Mouse (Mus musculus) forebrain, postnatal 0 days (tissue): ENCODE data around the gene Polr3gl. TPM values are rescaled to one million over a fixed set of nuclear protein-coding genes. Genes with fewer than 3 reads are reported as not detected.
A peak's percentile ranks its signal among the peaks of the same experiment; 100 is the strongest.

ENCODE experiments used
- ATAC-seq: fragments of 200-750 bp; cut with Nextera tagmentation; 2 replicates; pipeline ENCODE4 v1.8.0; 2017; ENCODE audit warnings: mild to moderate bottlenecking, moderate library complexity
- DNase-seq: peaks from one replicate; pipeline ENCODE4 v3.0.0-alpha.2; 2015
- H3K27ac ChIP-seq: fragments of 300-500 bp; sonication (generic); 2 replicates; pipeline ENCODE4 v1.5.1; 2014; ENCODE audit warnings: low read depth, mild to moderate bottlenecking, antibody characterized with exemption, low read length, moderate library complexity, mixed read lengths
- H3K27me3 ChIP-seq: fragments of 300-500 bp; sonication (generic); 2 replicates; pipeline ENCODE4 v1.6.1; 2014; ENCODE audit warnings: mild to moderate bottlenecking, low read length, mixed read lengths; ENCODE audit not compliant: insufficient read depth
- H3K36me3 ChIP-seq: fragments of 300-500 bp; sonication (generic); 2 replicates; pipeline ENCODE4 v1.6.1; 2014; ENCODE audit warnings: mild to moderate bottlenecking, moderate library complexity; ENCODE audit not compliant: insufficient read depth
- H3K4me1 ChIP-seq: fragments of 300-500 bp; sonication (generic); 2 replicates; pipeline ENCODE4 v1.6.1; 2014; ENCODE audit warnings: antibody characterized with exemption; ENCODE audit not compliant: insufficient read depth
- H3K4me2 ChIP-seq: fragments of 300-500 bp; sonication (generic); 2 replicates; pipeline ENCODE4 v1.6.1; 2014; ENCODE audit warnings: low read depth, mild to moderate bottlenecking, moderate library complexity
- H3K4me3 ChIP-seq: fragments of 300-500 bp; sonication (generic); 2 replicates; pipeline ENCODE4 v1.5.1; 2014; ENCODE audit warnings: low read depth, low read length, mixed read lengths
- H3K9ac ChIP-seq: fragments of 300-500 bp; sonication (generic); 2 replicates; pipeline ENCODE4 v1.6.1; 2014; ENCODE audit warnings: mild to moderate bottlenecking
- H3K9me3 ChIP-seq: fragments of 300-500 bp; sonication (generic); 2 replicates; pipeline ENCODE4 v1.6.1; 2016; ENCODE audit warnings: low read length
- CTCF ChIP-seq: sonication (generic); IDR thresholded peaks from 2 replicates; pipeline ENCODE4 v1.5.1; 2016; ENCODE audit warnings: antibody characterized with exemption, control low read depth, low read depth
- WGBS: fragments of 180-500 bp; shearing (Covaris S2); extraction: QIAGEN DNeasy Blood & Tissue Kit; methylation state at CpG from one replicate; pipeline ENCODE4 v1.1.7; 2014; 5-methylcytosine and 5-hydroxymethylcytosine counted together
- polyA plus RNA-seq: library from polyadenylated mRNA; unstranded; fragments of >200 nt; fragmentation: Nextera tagmentation; extraction: Ambion mirVana; gene quantifications from 2 replicates; pipeline ENCODE4 v1.2.1, GENCODE M21; 2015
- total RNA-seq: library from RNA; depleted of rRNA; stranded (reverse); fragments of >200 nt; gene quantifications from 2 replicates; pipeline ENCODE4 v1.2.3, GENCODE M21; 2014

Polr3gl gene
- total and polyA plus RNA-seq, 2 experiments from 2014 or later = 31.8 to 35.9 TPM

DNA sequence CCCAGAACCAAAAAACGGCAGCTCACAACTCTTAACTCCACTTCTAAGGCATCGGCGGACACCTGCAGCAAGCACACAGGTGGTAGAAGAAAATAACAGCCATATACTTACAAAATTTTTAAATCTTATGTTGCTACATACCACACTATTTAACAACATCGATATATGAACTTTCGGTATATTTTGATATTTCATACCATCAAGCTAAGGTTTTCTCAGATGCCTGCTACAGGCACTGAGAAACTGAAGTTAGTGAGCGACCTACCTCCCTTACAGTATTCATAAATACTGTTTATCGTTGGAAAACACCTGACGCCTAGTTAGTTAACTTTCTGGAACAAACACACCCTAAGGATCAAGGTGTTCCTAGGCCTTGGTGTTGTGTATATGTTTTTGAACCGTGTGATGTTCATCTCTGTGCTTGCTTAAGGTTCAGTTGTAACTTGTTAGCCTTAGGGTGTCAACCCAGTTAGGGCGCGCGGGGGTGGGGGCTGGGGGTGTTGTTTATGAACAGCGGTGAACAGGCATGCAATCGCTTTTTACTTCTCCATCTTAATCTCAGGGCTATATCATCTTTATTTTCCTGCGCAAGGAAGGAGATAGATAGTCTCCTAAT, 37.9 kb downstream of the Polr3gl start:
- H3K4me2 ChIP-seq = peak overlapping the region; percentile 81; the same call in 1 of the 2 replicates
- TF ChIP-seq CTCF = no peak
- DNase-seq (no peak), ATAC-seq (no peak)
- WGBS = 87% methylated on average over 15 of the region's 15 CpGs
- peaks cover 16% of the 10 kb centered on the region for H3K36me3 ChIP-seq
- no peaks in the 10 kb centered on the region for H3K27me3 ChIP-seq
- H3K27ac ChIP-seq = no peak overlapping the region
- peaks cover 26% of the 10 kb centered on the region; the same call in 1 of the 2 replicates for H3K4me1 ChIP-seq
- H3K9ac ChIP-seq = no peak overlapping the region
- H3K4me3 ChIP-seq = no peak overlapping the region
- no peaks in the 10 kb centered on the region for H3K9me3 ChIP-seq

- Histone ChIP-seq H3K27me3 (no peaks in the 10 kb centered on the region), H3K9me3 (no peaks in the 10 kb centered on the region), H3K27ac (peak overlapping the region; percentile 45), H3K4me3 (no peak overlapping the region), H3K9ac (no peak overlapping the region), H3K36me3 (peaks cover 7% of the 10 kb centered on the region), H3K4me2 (no peak overlapping the region), H3K4me1 (peaks cover 18% of the 10 kb centered on the region; the same call in 1 of the 2 replicates)
- TF ChIP-seq CTCF = no peak
- WGBS = 17% methylated on average over 12 of the region's 12 CpGs
- ATAC-seq (no peak), DNase-seq (peak; percentile 73)
These were observed 38.9 kb downstream of the Polr3gl start for GRCm38 (mm10) chr3:96555041-96555596.

DNA sequence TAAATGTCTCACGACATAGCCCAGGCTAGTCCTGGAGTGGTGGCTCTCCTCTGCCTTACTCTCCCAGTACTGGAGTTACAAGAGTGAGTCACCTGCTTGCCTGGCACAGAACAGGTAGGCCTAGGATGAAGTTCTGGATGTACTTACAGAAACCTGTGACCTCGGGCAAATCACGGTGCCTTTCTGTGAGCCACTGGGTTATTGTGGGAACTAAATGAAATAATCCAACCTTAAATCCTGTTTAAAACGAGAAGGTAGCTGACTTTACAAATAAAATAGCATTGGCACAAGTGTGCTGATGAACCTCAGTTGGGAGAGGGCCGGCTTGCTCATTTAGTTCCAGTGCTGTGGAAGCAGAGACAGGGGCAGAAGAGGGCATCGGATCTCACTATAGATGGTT, 39.7 kb downstream of the Polr3gl start:
- no peaks in the 10 kb centered on the region for H3K27me3 ChIP-seq

DNA sequence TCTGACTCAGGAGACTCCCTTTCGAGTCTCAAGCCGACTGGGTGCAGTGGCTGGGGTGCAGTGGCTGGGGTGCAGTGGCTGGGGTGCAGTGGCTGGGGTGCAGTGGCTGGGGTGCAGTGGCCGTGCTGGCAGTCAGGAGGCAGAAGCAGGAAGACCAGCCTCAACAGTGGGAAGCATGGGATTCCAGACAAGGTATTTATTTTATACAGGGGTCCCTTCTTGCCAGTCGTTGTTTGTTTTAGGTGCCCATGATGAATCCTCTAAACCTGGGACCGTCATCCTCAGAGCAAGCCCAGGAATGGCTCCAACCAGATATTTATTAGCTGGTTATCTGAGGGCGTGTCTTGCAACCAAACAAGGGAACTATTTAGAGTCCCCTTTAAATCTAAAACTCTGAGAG, 40.4 kb downstream of the Polr3gl start:
- Histone ChIP-seq H3K4me1 (peaks cover 3% of the 10 kb centered on the region; the same call in 1 of the 2 replicates), H3K4me3 (no peak overlapping the region), H3K9ac (no peak overlapping the region), H3K27me3 (no peaks in the 10 kb centered on the region), H3K9me3 (no peaks in the 10 kb centered on the region), H3K4me2 (no peak overlapping the region), H3K36me3 (no peaks in the 10 kb centered on the region), H3K27ac (no peak overlapping the region)
- ATAC-seq = no peak
- TF ChIP-seq CTCF = no peak
- WGBS = 81% methylated on average over 6 of the region's 6 CpGs
- no peak for DNase-seq

More for the DNA sequence above, 39.7 kb downstream of the Polr3gl start:
- H3K4me1 ChIP-seq = peaks cover 9% of the 10 kb centered on the region; the same call in 1 of the 2 replicates
- no peaks in the 10 kb centered on the region for H3K36me3 ChIP-seq
- no peak overlapping the region for H3K27ac ChIP-seq
- DNase-seq = no peak
- no peak for TF ChIP-seq CTCF
- H3K4me3 ChIP-seq = no peak overlapping the region
- H3K4me2 ChIP-seq = no peak overlapping the region
- WGBS = 83% methylated on average over 6 of the region's 6 CpGs
- no peak for ATAC-seq
- H3K9ac ChIP-seq = no peak overlapping the region
- H3K9me3 ChIP-seq = no peaks in the 10 kb centered on the region

- Histone ChIP-seq H3K4me1 (peaks cover 3% of the 10 kb centered on the region; the same call in 1 of the 2 replicates), H3K9ac (no peak overlapping the region), H3K4me3 (no peak overlapping the region), H3K9me3 (no peaks in the 10 kb centered on the region), H3K36me3 (no peaks in the 10 kb centered on the region), H3K4me2 (no peak overlapping the region), H3K27me3 (no peaks in the 10 kb centered on the region), H3K27ac (no peak overlapping the region; the same call in 1 of the 2 replicates)
- ATAC-seq (no peak), DNase-seq (no peak)
- 74% methylated on average over 7 of the region's 7 CpGs for WGBS
- TF ChIP-seq CTCF = no peak
These were observed 42.1 kb downstream of the Polr3gl start for GRCm38 (mm10) chr3:96551890-96552289.

DNA sequence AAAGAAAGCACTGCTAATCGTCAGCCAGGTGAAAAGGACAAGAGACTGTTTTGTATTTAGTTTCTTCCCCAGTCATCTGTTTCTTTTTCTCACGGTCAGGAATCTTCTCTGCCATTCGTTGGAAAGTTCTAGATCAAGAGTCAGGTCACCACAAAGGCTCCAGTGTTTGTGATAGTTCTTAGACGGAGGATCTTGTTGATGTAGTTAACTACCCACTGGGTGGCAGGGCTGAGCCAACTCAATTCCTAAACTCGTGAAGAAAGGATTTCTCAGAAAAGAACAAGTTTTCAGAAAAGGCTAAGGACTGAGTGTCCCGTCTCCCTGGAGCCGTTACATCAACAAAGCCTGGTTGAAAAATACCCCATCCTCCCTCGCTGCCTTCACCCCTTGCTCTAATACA, 42.8 kb downstream of the Polr3gl start:
- H3K4me1 ChIP-seq = peaks cover under 1% of the 10 kb centered on the region; the same call in 1 of the 2 replicates
- no peaks in the 10 kb centered on the region for H3K9me3 ChIP-seq
- peak; percentile 72 for TF ChIP-seq CTCF
- DNase-seq (peak; percentile 74), ATAC-seq (peak; percentile 44; the same call in 1 of the 2 replicates)
- no peaks in the 10 kb centered on the region for H3K36me3 ChIP-seq
- H3K27ac ChIP-seq = no peak overlapping the region; the same call in 1 of the 2 replicates
- no peaks in the 10 kb centered on the region for H3K27me3 ChIP-seq
- no peak overlapping the region for H3K9ac ChIP-seq
- no peak overlapping the region for H3K4me3 ChIP-seq
- H3K4me2 ChIP-seq = no peak overlapping the region
- WGBS = 5% methylated on average over 8 of the region's 8 CpGs

- Histone ChIP-seq H3K4me2 (no peak overlapping the region), H3K4me3 (no peak overlapping the region), H3K4me1 (no peaks in the 10 kb centered on the region), H3K27ac (no peak overlapping the region), H3K9ac (no peak overlapping the region), H3K36me3 (no peaks in the 10 kb centered on the region), H3K9me3 (no peaks in the 10 kb centered on the region), H3K27me3 (no peaks in the 10 kb centered on the region)
- DNase-seq = no peak
- 79% methylated on average over 5 of the region's 5 CpGs for WGBS
- no peak for ATAC-seq
- TF ChIP-seq CTCF = no peak
These were observed 44.6 kb downstream of the Polr3gl start for GRCm38 (mm10) chr3:96549346-96549745.
